Mouse (Mus musculus) heart, adult 2 months (tissue): ENCODE measurements at regions not wholly inside any gene's neighbourhood (a gene's known extent, or its start where the extent isn't known, plus 50 kb on each side); places are given as distances from the start of the nearest gene placed in this dataset.

Source experiments
- DNase-seq, 2 experiments: peaks; one replicate each; pipeline ENCODE4 v3.0.0; 2021
- H3K27ac ChIP-seq: fragments of 200-600 bp; 2 replicates; pipeline ENCODE4 v1.8.1; 2022
- H3K27me3 ChIP-seq: fragments of 200-500 bp; 2 replicates; pipeline ENCODE4 v1.6.1; 2012; ENCODE audit warnings: mild to moderate bottlenecking, low read length, inconsistent platforms, mixed read lengths; ENCODE audit not compliant: control insufficient read depth, insufficient read depth
- H3K36me3 ChIP-seq: fragments of 200-500 bp; 2 replicates; pipeline ENCODE4 v1.6.1; 2012; ENCODE audit warnings: low read length, inconsistent platforms; ENCODE audit not compliant: control insufficient read depth, insufficient read depth
- H3K4me1 ChIP-seq: fragments of 200-500 bp; 2 replicates; pipeline ENCODE4 v1.6.1; 2011; ENCODE audit warnings: low read length; ENCODE audit not compliant: control insufficient read depth, insufficient read depth
- H3K4me3 ChIP-seq: fragments of 200-600 bp; 2 replicates; pipeline ENCODE4 v1.8.1; 2022
- H3K79me2 ChIP-seq: fragments of 200-500 bp; replicated peaks from 2 replicates; pipeline ENCODE4 v1.6.1; 2012; ENCODE audit warnings: mild to moderate bottlenecking, inconsistent platforms, low read length, moderate library complexity, mixed read lengths; ENCODE audit not compliant: control insufficient read depth, insufficient read depth
- H3K9ac ChIP-seq: fragments of 200-500 bp; 2 replicates; pipeline ENCODE4 v1.6.1; 2012; ENCODE audit warnings: low read depth, mild to moderate bottlenecking, control low read depth, inconsistent platforms, low read length, mixed read lengths
- CTCF ChIP-seq: fragments of 200-600 bp; IDR thresholded peaks from 2 replicates; pipeline ENCODE4 v1.8.1; 2022; ENCODE audit warnings: antibody characterized with exemption, mild to moderate bottlenecking, moderate library complexity
- EP300 ChIP-seq: fragments of 200-500 bp; IDR thresholded peaks from 2 replicates; pipeline ENCODE4 v1.6.1; 2011; ENCODE audit warnings: low read depth, low read length, control low read depth; ENCODE audit not compliant: insufficient read depth
- POLR2A ChIP-seq: fragments of 200-500 bp; IDR thresholded peaks from 2 replicates; pipeline ENCODE4 v1.6.1; 2011; ENCODE audit warnings: mild to moderate bottlenecking, low read depth, low read length, control low read depth; ENCODE audit not compliant: insufficient read depth
- WGBS: fragments of 180-500 bp; shearing (Covaris S2); methylation state at CpG from one replicate; pipeline ENCODE4 v1.1.7; 2018; 5-methylcytosine and 5-hydroxymethylcytosine counted together
- intact Hi-C: fragments of 180-260 bp; cut with DNase I; formaldehyde crosslinking; loops from one replicate; pipeline ENCODE4 v1.15.1; 2025

DNA sequence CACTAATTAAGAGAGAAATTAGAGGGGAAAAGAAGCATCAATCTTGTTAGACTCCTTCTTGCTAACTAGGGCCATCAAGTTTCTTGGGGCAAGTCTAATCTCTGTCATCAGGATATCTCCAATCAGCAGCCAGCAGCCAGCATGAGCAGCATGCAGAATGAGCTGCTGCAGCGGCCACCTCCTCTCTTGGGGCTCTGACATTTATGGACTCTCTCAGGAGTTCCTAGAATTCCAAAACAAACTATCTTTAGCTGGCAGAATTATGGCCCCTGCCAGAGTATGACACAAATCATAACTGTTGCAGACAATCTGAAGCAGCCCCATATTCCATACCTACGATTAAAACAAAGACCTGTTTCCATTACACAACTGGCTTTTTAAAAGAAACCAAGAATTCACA is 56.0 kb upstream of the Tfap2a start:
- Histone ChIP-seq H3K27me3 (no peaks in the 10 kb centered on the region), H3K4me1 (no peaks in the 10 kb centered on the region), H3K27ac (no peak overlapping the region; the same call in 1 of the 2 replicates), H3K36me3 (no peaks in the 10 kb centered on the region), H3K4me3 (no peak overlapping the region), H3K9ac (no peak overlapping the region), H3K79me2 (no peaks in the 10 kb centered on the region)
- TF ChIP-seq EP300 (no peak), POLR2A (no peak), CTCF (no peak)
- no peak for DNase-seq
- intact Hi-C loops = no loop called here
- 35% methylated on average over 2 of the region's 2 CpGs for WGBS

- no peaks in the 10 kb centered on the region for H3K27me3 ChIP-seq
- no peak overlapping the region for H3K9ac ChIP-seq
- TF ChIP-seq POLR2A (no peak), EP300 (no peak), CTCF (no peak)
- 50% methylated on average over 1 of the region's 1 CpGs for WGBS
- H3K4me1 ChIP-seq = no peaks in the 10 kb centered on the region
- no peaks in the 10 kb centered on the region for H3K36me3 ChIP-seq
- no peak overlapping the region for H3K4me3 ChIP-seq
- no peak overlapping the region for H3K27ac ChIP-seq
- no peak for DNase-seq
- no peaks in the 10 kb centered on the region for H3K79me2 ChIP-seq
- intact Hi-C loops = no loop called here
Observed at GRCm38 (mm10) chr13:40792947-40793346, 54.8 kb upstream of the Tfap2a start.

DNA sequence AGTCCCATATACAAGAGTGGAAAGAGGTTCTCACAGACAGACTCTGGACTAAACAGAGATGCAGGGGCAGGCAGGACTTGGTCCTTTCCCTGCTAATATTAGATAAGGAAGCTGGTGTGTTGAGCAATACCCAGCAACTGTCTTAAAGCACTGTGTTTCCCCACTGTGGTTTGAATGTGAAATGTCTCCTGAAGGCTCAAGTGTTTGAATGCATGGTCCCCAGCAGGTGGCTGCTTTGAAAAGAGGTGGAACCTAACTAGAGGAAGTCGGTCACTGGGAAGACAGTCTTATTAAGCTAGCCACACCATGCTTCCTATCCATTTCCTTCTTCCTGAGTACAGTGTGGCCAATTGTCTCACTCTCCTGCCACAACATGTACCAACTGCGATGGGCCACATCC is 50.0 kb upstream of the Tfap2a start:
- no peak overlapping the region for H3K27ac ChIP-seq
- 60% methylated on average over 2 of the region's 2 CpGs for WGBS
- no peaks in the 10 kb centered on the region for H3K4me1 ChIP-seq
- no peak overlapping the region for H3K9ac ChIP-seq
- H3K27me3 ChIP-seq = no peaks in the 10 kb centered on the region
- no peak overlapping the region for H3K4me3 ChIP-seq
- DNase-seq = no peak
- no peaks in the 10 kb centered on the region for H3K79me2 ChIP-seq
- intact Hi-C loops = loop anchor here (5.0 kb wide), 1 partner anchor 189 kb away; no protein-coding TSS in a partner anchor
- no peak for TF ChIP-seq CTCF
- TF ChIP-seq EP300 = no peak
- no peak for TF ChIP-seq POLR2A
- H3K36me3 ChIP-seq = no peaks in the 10 kb centered on the region
